24 mouse cellular contexts compared by ENCODE assay signal in genomic region chr2:60115891-60116554, GRCm38 (mm10).
A peak's percentile ranks its signal among the peaks of the same experiment; 100 is the strongest.
DNase-seq lines count a peak whose midpoint lies in the region; ATAC-seq and TF ChIP-seq lines count a peak whose summit lies in the region.
"Had no signal": no experiment of that assay in that cellular context is flagged by ENCODE, and none has a peak within 500 bp of the region (broad histone marks: within the 10 kb centered on the region; RNA-seq: fewer than 3 reads in every experiment).

No protein-coding gene starts in this region.

- DNase-seq in kidney, adult 18-20 months: peak; percentile 21
- DNase-seq in kidney, postnatal 14 days: no peak
- no peak for DNase-seq in layer of hippocampus, adult 2 months (ENCODE audit: low spot score in 2 of 2)
- no peak for DNase-seq in layer of hippocampus, postnatal 10 days (ENCODE audit: low spot score in 2 of 2)
- peak; percentile 43 for DNase-seq in retina, postnatal 1 day
- DNase-seq in left cerebral cortex, adult 9 months (ENCODE audit: low spot score in 2 of 2): no peak
- DNase-seq: adrenal gland, adult 2 months; cerebellum, adult 11-12 months; cerebellum, postnatal 10 days; gastrocnemius, postnatal 14 days; heart, adult 18-20 months; lung, adult 18-20 months; lung, postnatal 10 days; thymus, adult 2 months had no signal

- no peak for TF ChIP-seq CTCF in layer of hippocampus, adult 2 months (conservative IDR thresholded peaks at IDR 0.05)

- H3K4me3 ChIP-seq in forebrain, embryonic 13.5 days: no peak overlapping the region
- no peak overlapping the region for H3K4me3 ChIP-seq in forebrain, embryonic 15.5 days
- no peak overlapping the region for H3K4me3 ChIP-seq in layer of hippocampus, adult 2 months
- H3K4me3 ChIP-seq: embryonic facial prominence, embryonic 12.5 days; erythroblast, embryonic 14.5 days; heart, embryonic 13.5 days; hindbrain, embryonic 13.5 days; limb, embryonic 13.5 days; liver, embryonic 12.5 days had no signal

- no peaks in the 10 kb centered on the region for H3K9me3 ChIP-seq in forebrain, embryonic 13.5 days (replicated peaks)
- no peaks in the 10 kb centered on the region for H3K9me3 ChIP-seq in forebrain, embryonic 15.5 days
- H3K9me3 ChIP-seq: embryonic facial prominence, embryonic 12.5 days; heart, embryonic 13.5 days; hindbrain, embryonic 13.5 days; liver, embryonic 12.5 days had no signal

- WGBS in forebrain, embryonic 13.5 days: 13% methylated on average over 12 of the region's 12 CpGs
- WGBS in forebrain, embryonic 15.5 days: 15% methylated on average over 12 of the region's 12 CpGs

- H3K36me3 ChIP-seq in forebrain, embryonic 13.5 days (ENCODE audit: poor library complexity, severe bottlenecking): peaks cover 11% of the 10 kb centered on the region
- peaks cover 1% of the 10 kb centered on the region for H3K36me3 ChIP-seq in forebrain, embryonic 15.5 days

- H3K27me3 ChIP-seq in forebrain, embryonic 13.5 days: no peaks in the 10 kb centered on the region
- no peaks in the 10 kb centered on the region for H3K27me3 ChIP-seq in forebrain, embryonic 15.5 days
- H3K27me3 ChIP-seq: embryonic facial prominence, embryonic 12.5 days; heart, embryonic 13.5 days; hindbrain, embryonic 13.5 days; limb, embryonic 13.5 days; liver, embryonic 12.5 days had no signal

- H3K9ac ChIP-seq in forebrain, embryonic 13.5 days: no peak overlapping the region
- H3K9ac ChIP-seq in forebrain, embryonic 15.5 days (replicated peaks): no peak overlapping the region
- H3K9ac ChIP-seq: embryonic facial prominence, embryonic 12.5 days; heart, embryonic 13.5 days; hindbrain, embryonic 13.5 days; limb, embryonic 13.5 days; liver, embryonic 12.5 days had no signal

- H3K27ac ChIP-seq in forebrain, embryonic 13.5 days: no peak overlapping the region
- H3K27ac ChIP-seq in forebrain, embryonic 15.5 days (replicated peaks): no peak overlapping the region
- peak overlapping the region; percentile 21; the same call in 1 of the 2 replicates for H3K27ac ChIP-seq in layer of hippocampus, adult 2 months
- H3K27ac ChIP-seq: embryonic facial prominence, embryonic 12.5 days; heart, embryonic 13.5 days; hindbrain, embryonic 13.5 days; limb, embryonic 13.5 days; liver, embryonic 12.5 days; stomach, postnatal 0 days had no signal

- H3K4me2 ChIP-seq in forebrain, embryonic 13.5 days: peak overlapping the region; percentile 15; the same call in 1 of the 2 replicates
- no peak overlapping the region for H3K4me2 ChIP-seq in forebrain, embryonic 15.5 days (replicated peaks)
- H3K4me2 ChIP-seq: embryonic facial prominence, embryonic 12.5 days; heart, embryonic 13.5 days; hindbrain, embryonic 13.5 days; limb, embryonic 13.5 days; liver, embryonic 12.5 days; midbrain, embryonic 11.5 days had no signal

- peaks cover 66% of the 10 kb centered on the region for H3K4me1 ChIP-seq in forebrain, embryonic 13.5 days
- H3K4me1 ChIP-seq in forebrain, embryonic 15.5 days: peaks cover 46% of the 10 kb centered on the region

- no peak for ATAC-seq in forebrain, embryonic 13.5 days
- ATAC-seq in forebrain, embryonic 15.5 days (replicated peaks): no peak
- ATAC-seq: liver, embryonic 12.5 days had no signal

Comparison
In these comparisons a context has a peak if more than half of its experiments do, and no peak if none do; other contexts are left out.
1. DNase-seq: peak in kidney, adult 18-20 months (single experiment) and retina, postnatal 1 day (single experiment); none in kidney, postnatal 14 days (single experiment), layer of hippocampus, adult 2 months (0 of 2), layer of hippocampus, postnatal 10 days (0 of 2) and left cerebral cortex, adult 9 months (0 of 2).